Mouse (Mus musculus) kidney, embryonic 15.5 days (tissue): Measurements from ENCODE around the gene Zfp639. TPM values are rescaled to one million over a fixed set of nuclear protein-coding genes. Genes with fewer than 3 reads are reported as not detected.
A peak's percentile ranks its signal among the peaks of the same experiment; 100 is the strongest.

ENCODE experiments used
- ATAC-seq: fragments of 200-750 bp; cut with Nextera tagmentation; replicated peaks from 2 replicates; pipeline ENCODE4 v1.8.0; 2017; ENCODE audit warnings: moderate TSS enrichment; ENCODE audit not compliant: low FRiP score
- H3K27ac ChIP-seq: fragments of 300-500 bp; sonication (generic); 2 replicates; pipeline ENCODE4 v1.5.1; 2015; ENCODE audit warnings: mild to moderate bottlenecking, inconsistent platforms
- H3K27me3 ChIP-seq: fragments of 300-500 bp; sonication (generic); 2 replicates; pipeline ENCODE4 v1.6.1; 2015; ENCODE audit warnings: inconsistent platforms
- H3K36me3 ChIP-seq: fragments of 300-500 bp; sonication (generic); 2 replicates; pipeline ENCODE4 v1.6.1; 2015; ENCODE audit warnings: inconsistent platforms
- H3K4me1 ChIP-seq: fragments of 300-500 bp; sonication (generic); 2 replicates; pipeline ENCODE4 v1.6.1; 2015; ENCODE audit warnings: inconsistent platforms
- H3K4me2 ChIP-seq: fragments of 300-500 bp; sonication (generic); 2 replicates; pipeline ENCODE4 v1.6.1; 2015; ENCODE audit warnings: moderate library complexity, mild to moderate bottlenecking, inconsistent platforms
- H3K4me3 ChIP-seq: fragments of 300-500 bp; sonication (generic); replicated peaks from 2 replicates; pipeline ENCODE4 v1.5.1; 2015; ENCODE audit warnings: mild to moderate bottlenecking, inconsistent platforms
- H3K9ac ChIP-seq: fragments of 300-500 bp; sonication (generic); 2 replicates; pipeline ENCODE4 v1.6.1; 2015; ENCODE audit warnings: mild to moderate bottlenecking, inconsistent platforms
- H3K9me3 ChIP-seq: fragments of 300-500 bp; sonication (generic); replicated peaks from 2 replicates; pipeline ENCODE4 v1.6.1; 2016; ENCODE audit warnings: inconsistent platforms
- WGBS: fragments of 180-500 bp; shearing (Covaris S2); methylation state at CpG from one replicate; pipeline ENCODE4 v1.1.7; 2015; ENCODE audit warnings: mixed read lengths; 5-methylcytosine and 5-hydroxymethylcytosine counted together
- polyA plus RNA-seq: library from polyadenylated mRNA; unstranded; fragments of >200 nt; fragmentation: Nextera tagmentation; extraction: Ambion mirVana; gene quantifications from 2 replicates; pipeline ENCODE4 v1.2.1, GENCODE M21; 2015

Gene Zfp639
- polyA plus RNA-seq, 1 experiment from 2014 or later: 36.1 TPM

DNA sequence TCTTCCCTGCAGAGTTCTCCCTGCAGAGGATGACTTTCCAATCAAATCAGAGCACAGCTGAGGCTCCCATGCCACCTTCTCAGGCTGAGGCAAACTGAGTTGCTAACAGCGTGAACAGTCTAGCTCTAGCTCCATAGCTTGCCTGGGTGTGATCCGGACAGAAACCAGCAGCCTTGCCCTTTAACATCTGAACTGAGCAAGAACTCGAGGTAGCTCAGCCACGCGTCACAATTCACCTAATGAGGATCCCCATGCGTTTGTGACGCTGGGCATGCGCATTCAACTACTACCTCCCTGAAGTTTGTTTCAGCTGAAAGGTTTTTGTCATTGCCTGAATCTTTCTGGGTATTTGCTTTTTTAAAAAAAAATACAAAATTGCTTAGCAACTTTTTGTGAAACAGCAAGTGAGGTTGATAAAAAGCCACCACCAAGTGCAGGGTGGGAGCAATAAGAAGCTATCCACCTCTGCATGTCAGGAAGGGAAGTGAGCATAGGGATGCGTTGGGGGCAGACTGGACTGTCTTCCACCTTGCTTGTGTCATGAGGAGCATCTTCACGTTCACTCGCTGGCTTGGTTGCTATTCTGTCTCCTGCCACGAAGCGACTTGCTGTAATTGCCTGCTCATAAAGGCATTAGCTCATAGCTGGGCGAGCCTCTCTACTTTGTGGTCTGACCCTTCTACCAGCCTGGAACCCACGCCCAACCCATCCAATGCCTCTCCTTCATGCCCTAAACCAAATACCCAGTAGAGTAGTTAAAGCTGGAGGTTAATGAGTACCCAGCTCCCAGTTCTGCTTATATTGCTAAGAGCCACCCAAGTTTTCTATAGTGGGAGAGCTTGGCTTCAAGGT is 19.8 kb upstream of the Zfp639 start:
- Histone ChIP-seq H3K4me2 (no peak overlapping the region), H3K9me3 (no peaks in the 10 kb centered on the region), H3K9ac (no peak overlapping the region), H3K4me3 (no peak overlapping the region), H3K4me1 (no peaks in the 10 kb centered on the region), H3K27ac (no peak overlapping the region), H3K27me3 (no peaks in the 10 kb centered on the region), H3K36me3 (no peaks in the 10 kb centered on the region)
- ATAC-seq: 0 out of 2 replicates have a peak, but pooled peaks have one; percentile 43
- 62% methylated on average over 15 of the region's 15 CpGs for WGBS

DNA sequence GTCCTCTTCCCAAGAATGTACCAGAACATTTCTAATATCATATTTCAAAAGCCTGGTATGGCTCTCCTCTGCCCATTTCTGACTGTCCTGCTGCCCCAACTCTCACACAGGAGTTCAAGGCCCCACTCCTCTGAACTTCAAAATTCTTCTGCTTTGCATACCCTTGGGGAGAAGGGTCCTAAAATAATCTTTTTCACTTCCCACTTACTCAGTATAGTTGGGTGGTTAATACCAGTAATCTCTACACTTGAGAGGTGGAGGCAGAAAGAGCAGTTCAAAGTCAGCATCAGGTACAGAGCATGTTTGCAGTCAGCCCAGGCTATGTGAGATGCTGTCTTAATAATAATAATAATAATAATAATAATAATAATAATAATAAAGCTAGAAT is 19.1 kb upstream of the Zfp639 start:
- H3K36me3 ChIP-seq: no peaks in the 10 kb centered on the region
- H3K9ac ChIP-seq: no peak overlapping the region
- no peak for ATAC-seq
- H3K4me3 ChIP-seq: no peak overlapping the region
- no peak overlapping the region for H3K4me2 ChIP-seq
- no peaks in the 10 kb centered on the region for H3K4me1 ChIP-seq
- H3K27me3 ChIP-seq: no peaks in the 10 kb centered on the region
- no peak overlapping the region for H3K27ac ChIP-seq
- H3K9me3 ChIP-seq: no peaks in the 10 kb centered on the region

DNA sequence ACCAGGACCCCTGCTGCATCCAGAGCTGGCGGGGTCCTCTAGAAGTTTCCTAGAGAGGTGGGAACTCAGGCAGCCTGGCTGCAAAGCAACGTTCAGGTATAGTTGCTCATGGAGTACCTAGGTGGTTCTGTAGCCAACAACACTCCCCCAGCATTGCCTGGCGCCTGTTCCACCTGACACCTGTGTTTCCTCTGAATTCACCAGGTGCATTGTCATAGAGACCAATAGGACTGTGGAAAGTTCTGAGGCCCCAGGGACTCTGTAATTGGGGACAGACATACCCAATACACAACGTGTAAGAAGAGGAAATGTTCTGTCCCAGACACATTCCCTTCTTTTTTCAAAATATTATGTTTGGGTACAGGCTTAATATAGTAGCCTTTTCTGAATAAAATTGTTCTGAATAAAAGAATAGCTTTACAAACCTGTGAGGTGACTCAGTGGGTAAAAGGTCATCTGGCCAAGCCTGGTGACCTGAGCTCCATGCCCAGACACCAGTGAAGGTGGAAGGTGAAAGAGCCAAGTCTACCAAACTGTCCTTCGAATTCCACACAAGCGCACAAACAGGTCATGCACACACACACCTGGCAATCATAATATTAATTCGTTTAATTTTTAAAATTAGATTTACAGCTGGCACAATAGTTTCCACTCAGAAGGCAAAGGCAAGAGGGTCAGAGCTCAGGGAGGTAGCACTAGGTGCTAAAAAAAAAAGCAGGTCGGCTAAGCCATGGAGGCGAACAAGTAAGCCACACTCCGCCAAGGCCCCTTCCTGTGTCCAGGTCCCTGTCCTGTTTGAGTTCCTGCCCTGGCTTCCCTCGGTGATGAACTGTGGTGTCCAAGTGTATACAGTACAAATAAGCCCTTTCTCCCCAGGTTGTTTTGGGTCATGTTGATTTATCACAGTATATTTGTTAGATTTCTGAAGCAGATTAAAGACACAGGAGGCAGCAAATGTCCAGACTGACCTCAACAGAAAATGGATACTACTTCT is 17.7 kb upstream of the Zfp639 start, which contains the start of gene Kcnmb3:
Kcnmb3 (minus strand) TSS at position 135 of the 994 bp plus-strand sequence.
- Histone ChIP-seq H3K9me3 (no peaks in the 10 kb centered on the region), H3K27ac (no peak within 1 kb of the TSS), H3K4me2 (no peak within 1 kb of the TSS), H3K4me1 (no peaks in the 10 kb centered on the region), H3K27me3 (no peaks in the 10 kb centered on the region), H3K4me3 (no peak within 1 kb of the TSS), H3K36me3 (no peaks in the 10 kb centered on the region), H3K9ac (no peak within 1 kb of the TSS)
- 80% methylated on average over 11 of the region's 11 CpGs for WGBS
- no peak for ATAC-seq

DNA sequence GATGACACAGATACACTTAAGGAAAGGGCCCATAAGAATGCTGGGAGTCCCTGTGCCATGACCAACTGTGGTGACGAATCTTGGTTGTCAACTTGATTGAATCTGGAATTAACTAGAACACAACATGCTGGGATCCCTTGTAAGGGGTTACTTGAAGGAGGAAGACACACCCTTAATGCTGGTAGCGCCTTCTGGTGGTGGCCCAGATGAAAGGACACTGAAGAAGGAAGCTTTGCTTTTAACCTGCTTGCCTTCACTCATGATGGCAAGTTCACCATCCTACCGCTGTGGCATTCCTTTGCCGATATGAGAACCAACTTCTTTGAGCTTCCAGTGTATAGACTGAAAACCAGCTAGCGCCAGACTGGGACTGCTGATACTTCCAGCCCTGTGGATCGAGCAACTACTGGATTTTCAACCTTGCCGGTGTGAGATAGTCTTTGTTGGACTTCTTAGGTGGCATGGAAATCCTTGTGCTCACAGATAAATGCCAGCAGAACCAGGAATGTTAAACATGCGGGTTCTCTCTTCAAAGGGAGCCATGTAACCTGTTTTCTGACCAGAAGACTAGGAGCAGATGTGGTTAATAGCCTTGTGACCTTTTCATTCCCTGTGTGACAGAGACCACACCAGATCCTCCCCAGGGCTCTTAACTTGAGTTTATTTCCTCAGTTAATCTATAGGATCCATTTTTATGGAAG is 15.5 kb upstream of the Zfp639 start:
- Histone ChIP-seq H3K9ac (no peak overlapping the region), H3K4me2 (no peak overlapping the region), H3K36me3 (no peaks in the 10 kb centered on the region), H3K27me3 (no peaks in the 10 kb centered on the region), H3K27ac (no peak overlapping the region), H3K4me1 (no peaks in the 10 kb centered on the region), H3K4me3 (no peak overlapping the region), H3K9me3 (no peaks in the 10 kb centered on the region)
- 84% methylated on average over 8 of the region's 8 CpGs for WGBS
- ATAC-seq: no peak

DNA sequence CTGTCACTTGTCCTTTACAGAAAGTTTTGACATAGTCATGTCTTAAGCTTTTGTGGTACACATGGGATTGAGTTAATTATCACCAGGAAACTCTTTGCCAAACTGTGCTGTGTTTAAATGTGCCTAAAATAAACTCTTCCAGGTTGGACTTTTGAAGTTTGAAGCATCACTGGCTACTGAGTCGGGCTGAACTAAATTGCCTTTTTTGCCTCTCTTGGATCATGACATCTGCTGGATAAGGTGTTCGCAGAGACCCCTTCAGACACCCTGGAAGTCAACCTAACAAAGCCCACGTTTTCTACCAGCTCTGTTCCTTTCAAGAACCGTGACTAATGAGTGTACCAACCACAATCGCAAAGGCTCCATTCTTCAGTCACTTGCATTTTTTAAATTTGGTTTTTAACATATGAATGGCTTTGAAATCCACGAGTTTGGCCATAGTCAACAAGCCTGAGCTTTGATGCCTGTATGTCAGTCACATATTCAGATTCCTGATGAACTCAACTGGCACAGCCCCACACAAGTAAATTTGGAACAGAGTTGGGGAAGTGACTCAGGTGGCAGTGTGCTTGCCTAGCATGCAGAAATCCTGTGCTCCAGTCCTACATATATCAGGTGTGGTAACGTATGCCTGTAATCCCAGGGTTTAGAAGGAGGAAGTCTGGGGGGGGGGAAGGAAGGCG is 14.8 kb upstream of the Zfp639 start:
- H3K27ac ChIP-seq: no peak overlapping the region
- no peaks in the 10 kb centered on the region for H3K27me3 ChIP-seq
- H3K36me3 ChIP-seq: no peaks in the 10 kb centered on the region
- no peak overlapping the region for H3K9ac ChIP-seq
- H3K4me1 ChIP-seq: no peaks in the 10 kb centered on the region
- no peak overlapping the region for H3K4me3 ChIP-seq
- H3K4me2 ChIP-seq: no peak overlapping the region
- no peak for ATAC-seq
- H3K9me3 ChIP-seq: no peaks in the 10 kb centered on the region
- 71% methylated on average over 8 of the region's 8 CpGs for WGBS

DNA sequence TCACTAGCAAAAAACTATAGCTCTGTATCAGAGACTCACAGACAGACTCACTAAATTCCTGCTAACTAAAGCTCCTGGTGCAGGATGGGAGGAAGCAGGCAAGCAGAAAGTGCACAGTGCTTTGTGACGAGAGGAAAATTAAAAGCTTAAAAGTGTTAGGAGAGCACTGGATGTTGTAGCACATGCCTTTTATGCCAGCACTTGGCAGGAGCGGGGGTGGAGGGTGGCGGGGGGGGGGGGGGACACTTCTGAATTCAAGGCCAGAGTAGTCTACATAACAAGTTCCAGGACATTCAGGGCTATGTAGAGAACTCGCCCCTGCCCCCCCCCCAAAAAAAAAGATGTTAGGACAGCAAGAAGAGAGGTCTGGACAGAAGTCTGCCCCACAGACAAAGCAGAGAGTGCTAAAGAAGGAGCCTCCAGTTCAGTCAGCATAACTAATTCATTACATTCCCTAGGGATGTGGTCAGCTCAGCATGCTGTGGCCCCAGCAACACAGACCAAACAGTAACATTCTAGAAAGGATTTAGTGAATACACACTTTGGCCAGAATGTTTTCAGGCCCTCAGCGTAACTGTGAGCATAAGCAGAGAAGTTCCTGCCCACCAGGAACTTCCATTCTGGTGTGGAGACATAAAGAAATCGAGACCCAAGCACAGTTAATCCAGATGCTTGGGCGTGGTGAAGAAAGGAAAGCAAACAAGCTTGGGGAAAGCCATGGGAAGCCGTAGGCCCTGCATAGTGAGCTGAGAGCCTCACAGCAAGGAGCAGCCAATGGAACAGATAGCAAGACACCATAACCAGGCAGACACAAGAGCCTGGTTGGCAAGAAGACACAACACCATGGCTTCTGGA is 14.0 kb upstream of the Zfp639 start:
- Histone ChIP-seq H3K9me3 (no peaks in the 10 kb centered on the region), H3K27me3 (no peaks in the 10 kb centered on the region), H3K9ac (no peak overlapping the region), H3K27ac (no peak overlapping the region), H3K36me3 (no peaks in the 10 kb centered on the region), H3K4me3 (no peak overlapping the region), H3K4me2 (no peak overlapping the region), H3K4me1 (no peaks in the 10 kb centered on the region)
- WGBS: 60% methylated on average over 8 of the region's 8 CpGs
- no peak for ATAC-seq

DNA sequence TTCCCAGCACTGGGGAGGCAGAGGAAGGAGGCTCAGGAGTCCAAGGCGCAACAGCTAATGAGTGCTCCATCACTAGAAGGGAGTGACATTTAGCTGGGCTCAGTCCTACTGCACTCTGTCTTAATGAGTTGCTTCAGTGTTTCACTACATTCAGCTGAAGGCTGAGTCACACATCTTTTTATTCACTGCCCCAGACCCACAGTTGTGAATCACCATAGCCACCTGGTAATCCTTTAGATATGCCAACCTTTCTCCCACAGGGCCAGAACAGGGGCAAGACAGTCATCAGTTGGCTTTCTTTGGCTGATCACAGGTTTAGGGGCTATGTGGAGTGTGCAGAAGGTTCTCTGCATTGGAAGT is 13.4 kb upstream of the Zfp639 start:
- no peaks in the 10 kb centered on the region for H3K36me3 ChIP-seq
- H3K4me1 ChIP-seq: no peaks in the 10 kb centered on the region
- H3K27ac ChIP-seq: no peak overlapping the region
- no peak overlapping the region for H3K9ac ChIP-seq
- no peak overlapping the region for H3K4me2 ChIP-seq
- no peak overlapping the region for H3K4me3 ChIP-seq
- WGBS: 76% methylated on average over 1 of the region's 1 CpGs
- H3K27me3 ChIP-seq: no peaks in the 10 kb centered on the region
- no peak for ATAC-seq
- H3K9me3 ChIP-seq: no peaks in the 10 kb centered on the region

DNA sequence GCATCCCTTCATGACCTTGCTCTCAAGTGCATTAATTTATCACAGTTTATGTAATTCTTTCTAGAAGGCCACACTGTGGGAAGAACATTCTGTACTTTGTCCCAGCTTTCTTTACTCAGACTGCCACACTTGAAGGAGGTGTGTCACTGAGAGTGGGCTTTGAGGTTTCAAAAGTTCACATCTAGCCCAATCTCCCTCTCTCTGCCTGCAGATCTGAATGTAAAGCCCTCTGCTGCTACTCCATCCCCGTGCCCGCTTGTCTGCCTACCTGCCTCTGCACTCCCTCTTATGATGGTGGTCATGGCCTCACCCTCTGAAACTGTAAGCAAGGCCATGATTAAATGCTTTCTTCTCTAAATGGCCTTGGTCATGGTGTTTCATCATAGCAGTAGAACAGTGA is 9.7 kb upstream of the Zfp639 start:
- Histone ChIP-seq H3K4me1 (no peaks in the 10 kb centered on the region), H3K9me3 (no peaks in the 10 kb centered on the region), H3K27me3 (no peaks in the 10 kb centered on the region), H3K4me2 (no peak overlapping the region), H3K4me3 (no peak overlapping the region), H3K36me3 (no peaks in the 10 kb centered on the region), H3K27ac (no peak overlapping the region), H3K9ac (no peak overlapping the region)
- WGBS: 92% methylated on average over 2 of the region's 2 CpGs
- no peak for ATAC-seq

DNA sequence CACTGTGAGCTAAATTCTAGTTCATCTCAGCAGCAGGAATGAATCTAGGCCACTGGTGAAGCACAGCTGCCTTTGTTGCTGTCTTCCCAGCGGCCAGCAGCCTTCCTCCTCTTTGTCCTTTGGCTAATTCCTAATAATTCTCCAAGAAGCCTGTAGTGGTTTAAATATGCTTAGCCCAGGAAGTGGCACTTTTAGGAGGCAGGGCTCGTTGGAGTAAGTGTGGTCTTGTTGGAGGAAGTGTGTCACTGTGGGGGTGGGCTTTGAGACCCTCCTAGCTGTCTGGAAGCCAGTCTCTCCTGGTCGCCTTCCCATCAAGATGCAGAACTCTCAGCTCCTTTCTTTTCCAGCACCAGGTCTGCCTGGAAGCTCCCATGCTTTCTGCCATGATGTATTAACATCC is 4.2 kb upstream of the Zfp639 start:
- Histone ChIP-seq H3K27me3 (no peaks in the 10 kb centered on the region), H3K9me3 (no peaks in the 10 kb centered on the region), H3K9ac (no peak overlapping the region), H3K4me3 (no peak overlapping the region), H3K27ac (no peak overlapping the region), H3K36me3 (no peaks in the 10 kb centered on the region), H3K4me1 (peaks cover 15% of the 10 kb centered on the region), H3K4me2 (no peak overlapping the region)
- WGBS: 67% methylated on average over 3 of the region's 3 CpGs
- ATAC-seq: no peak

DNA sequence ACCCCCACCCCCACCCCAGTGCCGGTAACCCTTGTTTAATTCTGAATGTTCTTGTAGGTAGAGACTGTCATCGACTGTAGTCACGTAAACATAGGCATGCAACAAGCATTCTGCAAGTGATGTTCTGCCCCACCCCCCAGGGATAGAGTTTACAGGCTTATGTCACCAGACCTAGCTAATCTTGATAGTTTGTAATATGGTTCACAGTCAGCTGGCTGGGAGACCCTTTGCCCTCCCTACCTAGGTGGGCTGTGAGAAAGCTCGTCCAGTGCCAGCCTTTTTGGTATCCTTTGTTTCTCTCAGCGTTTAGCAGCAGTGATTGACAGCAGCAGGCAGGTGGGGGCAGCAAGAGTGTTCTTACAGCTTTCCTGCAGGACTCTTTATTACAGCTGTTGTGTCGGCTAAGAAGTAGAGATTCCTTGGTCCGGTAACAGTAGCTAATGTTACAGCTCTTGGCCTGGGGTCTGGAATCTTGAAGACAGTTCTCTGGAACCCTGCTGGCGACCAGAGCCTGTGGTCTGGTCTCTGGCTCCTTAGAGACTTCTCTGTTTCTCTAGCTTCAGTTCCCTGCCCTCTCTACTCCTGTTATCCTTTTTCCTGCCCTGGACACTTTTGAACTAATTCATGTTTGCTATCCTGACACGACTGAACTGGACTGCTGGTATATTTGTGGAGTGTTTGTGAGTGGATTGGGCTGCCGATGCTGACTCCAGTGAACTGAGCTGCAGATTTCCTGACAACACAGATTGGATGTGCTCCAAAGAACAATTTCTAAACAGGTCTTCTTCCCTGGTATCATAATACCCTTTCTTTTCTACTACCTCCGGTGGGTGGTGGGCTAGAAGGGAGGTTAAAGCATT is 3.5 kb upstream of the Zfp639 start:
- H3K9ac ChIP-seq: no peak overlapping the region
- 67% methylated on average over 11 of the region's 11 CpGs for WGBS
- H3K4me3 ChIP-seq: no peak overlapping the region
- no peaks in the 10 kb centered on the region for H3K36me3 ChIP-seq
- no peak overlapping the region for H3K27ac ChIP-seq
- peaks cover 20% of the 10 kb centered on the region for H3K4me1 ChIP-seq
- H3K27me3 ChIP-seq: no peaks in the 10 kb centered on the region
- no peak overlapping the region for H3K4me2 ChIP-seq
- no peak for ATAC-seq
- no peaks in the 10 kb centered on the region for H3K9me3 ChIP-seq
